Mouse (Mus musculus) megakaryocyte progenitor cell, adult 5-6 weeks (primary cell): ENCODE measurements around the gene Adcy1. TPM values are rescaled to one million over a fixed set of nuclear protein-coding genes. Genes with fewer than 3 reads are reported as not detected.
A peak's percentile ranks its signal among the peaks of the same experiment; 100 is the strongest.

Experiments used
- ATAC-seq: replicated peaks from 2 replicates; pipeline ENCODE4 v1.8.0; 2016; ENCODE audit warnings: mild to moderate bottlenecking, moderate TSS enrichment, inconsistent platforms; ENCODE audit not compliant: poor library complexity
- total RNA-seq, 2 experiments: library from RNA; stranded (forward) in 1 of 2; stranded (reverse) in 1 of 2; fragments of 157-497, 149-512 nt in 1 of 2; fragments of 200-1000 nt in 1 of 2; gene quantifications; 2 replicates each; pipeline versions ENCODE4 v1.2.3 to v1.2.4; 2015 to 2017

Adcy1 gene
- total RNA-seq, 2 experiments from 2014 or later: not detected

DNA sequence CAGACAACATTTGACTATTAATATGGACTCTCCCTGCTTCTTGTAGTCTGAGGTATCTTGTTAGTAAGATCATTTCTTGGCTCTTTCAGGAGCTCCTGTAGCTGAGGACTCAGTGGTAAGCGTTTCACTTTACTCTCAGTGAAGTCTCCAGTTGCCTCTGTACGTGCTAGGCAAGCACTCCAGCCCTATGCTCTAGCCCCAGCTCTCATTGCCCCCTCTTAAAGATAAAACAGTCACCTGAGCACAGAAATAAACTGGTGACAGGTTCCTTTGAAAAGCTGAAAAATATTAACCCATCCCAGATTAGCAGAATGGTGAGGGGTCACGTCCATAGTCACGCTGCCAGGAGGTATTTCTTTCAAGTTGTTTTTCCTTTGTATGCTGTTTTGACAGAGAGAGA is 115.4 kb downstream of the Adcy1 start:
- no peak for ATAC-seq

DNA sequence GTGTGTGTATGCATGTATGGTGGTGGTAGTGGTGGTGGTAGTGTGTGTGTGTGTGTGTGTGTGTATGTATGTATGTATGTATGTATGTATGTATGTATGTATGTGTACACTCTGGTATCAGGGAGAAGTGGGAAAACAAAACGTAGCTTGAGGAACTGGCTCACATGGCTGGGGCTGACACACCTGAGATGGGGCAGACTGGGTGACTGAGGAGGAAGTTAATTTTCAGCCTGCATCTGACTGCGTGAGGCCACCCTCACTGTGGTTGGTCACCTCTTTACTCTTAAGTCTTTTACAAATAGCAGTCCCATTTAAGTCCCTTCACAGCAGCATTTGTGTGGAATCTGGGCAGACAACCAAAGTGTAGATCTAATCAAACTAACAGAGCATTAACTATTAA is 116.0 kb downstream of the Adcy1 start:
- no peak for ATAC-seq

DNA sequence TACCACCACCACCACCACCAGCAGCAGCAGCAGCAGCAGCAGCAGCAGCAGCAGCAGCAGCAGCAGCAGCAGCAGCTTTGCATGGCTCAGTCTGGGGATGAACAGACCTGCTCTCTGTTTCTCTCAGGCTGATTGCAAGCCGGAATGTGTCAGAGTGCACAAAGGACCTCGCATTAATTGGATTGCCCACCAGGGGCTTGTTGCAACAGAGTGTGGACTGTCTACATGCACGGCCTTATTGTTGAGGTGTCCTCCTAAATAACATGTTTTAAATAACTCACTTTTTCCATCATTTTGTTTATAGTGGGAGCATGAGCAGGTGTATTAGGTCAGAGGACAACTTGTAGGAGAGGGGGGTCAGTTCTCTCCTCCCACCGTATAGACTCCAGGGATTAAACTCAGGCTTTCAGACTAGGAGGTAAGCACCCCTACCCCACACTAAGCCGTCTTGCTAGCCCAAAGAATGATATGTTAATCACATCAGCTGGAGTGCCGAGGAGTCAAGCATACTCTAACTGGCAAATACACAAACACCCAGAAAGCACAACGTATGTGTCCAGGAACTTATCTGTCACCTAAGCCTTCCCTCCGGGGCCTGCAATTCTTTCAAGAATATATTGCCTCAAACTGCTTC is 119.2 kb downstream of the Adcy1 start:
- ATAC-seq: no peak

DNA sequence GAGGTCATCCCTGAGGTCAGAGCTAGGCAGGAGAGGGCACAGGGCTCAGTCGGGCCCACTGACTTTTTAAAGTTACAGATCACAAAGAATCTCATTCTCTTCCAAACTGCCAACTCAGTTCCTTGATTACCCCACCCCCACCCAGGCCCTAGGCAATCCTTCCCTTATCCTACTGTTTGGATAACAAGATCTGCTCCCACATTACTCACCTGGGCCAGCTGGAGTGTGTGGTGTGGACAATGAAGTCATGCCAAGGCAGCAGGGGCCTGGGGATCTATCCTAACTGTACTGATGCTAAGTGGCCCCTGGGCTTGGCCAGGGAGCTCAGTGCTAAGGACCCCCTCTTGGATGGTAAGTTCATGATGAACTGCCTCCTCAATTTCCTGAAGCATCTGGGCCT is 121.1 kb downstream of the Adcy1 start:
- ATAC-seq: no peak

DNA sequence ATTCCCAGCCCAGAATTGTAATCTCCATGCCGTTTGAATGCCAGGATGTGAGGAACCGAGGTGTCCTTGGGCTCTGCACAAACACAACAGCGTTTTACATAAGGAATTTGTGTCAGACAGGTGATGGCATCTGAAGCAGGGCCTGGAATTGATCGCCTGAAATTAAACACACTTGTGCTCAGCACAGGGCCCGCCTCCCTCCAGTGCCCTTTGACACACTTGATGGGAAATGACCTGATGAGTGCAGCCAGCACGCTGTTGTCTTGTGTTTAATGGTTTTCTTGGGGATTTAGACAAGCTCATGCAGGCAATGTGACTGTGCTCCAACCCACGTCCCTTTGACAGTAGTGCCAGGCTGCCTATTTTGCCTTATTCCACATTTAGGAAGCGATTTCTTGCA is 124.2 kb downstream of the Adcy1 start:
- no peak for ATAC-seq

DNA sequence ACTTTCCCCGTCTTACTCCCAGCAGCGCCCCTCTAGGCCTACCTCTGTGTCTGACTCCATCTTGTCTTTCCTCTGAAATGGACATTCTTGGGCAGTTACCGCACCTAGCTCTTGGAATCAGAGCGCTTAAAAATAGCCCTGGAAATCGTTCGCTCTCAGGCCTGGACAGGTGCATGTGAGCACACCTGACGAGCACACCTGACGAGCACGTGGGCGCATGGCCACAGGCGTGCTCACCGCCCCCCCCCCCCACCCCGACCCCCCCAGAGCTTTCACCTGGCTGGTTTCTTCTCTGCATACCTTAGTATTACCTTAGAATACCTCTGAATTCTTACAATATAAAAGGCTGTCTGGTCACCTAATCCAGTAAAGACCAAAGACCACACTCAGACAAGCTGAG is 125.2 kb downstream of the Adcy1 start, which contains the start of gene Gm11985:
Gene Gm11985 (minus strand): TSS at position 101 of the 400 bp plus-strand sequence.
- no peak for ATAC-seq

DNA sequence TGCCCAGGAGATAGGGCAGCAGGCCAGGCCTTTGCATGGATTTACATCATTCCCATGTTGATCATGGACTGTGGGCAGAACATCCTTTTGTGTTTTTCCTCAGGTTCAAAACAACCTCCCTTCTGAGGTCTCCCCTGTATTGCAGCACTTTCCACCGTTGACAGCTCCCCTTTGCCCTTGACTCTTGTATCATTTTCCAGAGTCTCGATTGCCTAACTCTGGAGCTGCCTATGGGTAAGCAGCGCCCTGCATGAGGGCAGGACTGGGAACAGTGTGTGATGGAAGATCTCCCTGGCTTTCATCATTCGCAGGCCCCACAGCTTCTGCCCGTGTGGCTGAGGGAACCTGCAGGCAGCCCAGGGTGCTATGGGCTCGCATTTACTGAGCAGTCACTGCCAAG is 129.4 kb downstream of the Adcy1 start:
- no peak for ATAC-seq

DNA sequence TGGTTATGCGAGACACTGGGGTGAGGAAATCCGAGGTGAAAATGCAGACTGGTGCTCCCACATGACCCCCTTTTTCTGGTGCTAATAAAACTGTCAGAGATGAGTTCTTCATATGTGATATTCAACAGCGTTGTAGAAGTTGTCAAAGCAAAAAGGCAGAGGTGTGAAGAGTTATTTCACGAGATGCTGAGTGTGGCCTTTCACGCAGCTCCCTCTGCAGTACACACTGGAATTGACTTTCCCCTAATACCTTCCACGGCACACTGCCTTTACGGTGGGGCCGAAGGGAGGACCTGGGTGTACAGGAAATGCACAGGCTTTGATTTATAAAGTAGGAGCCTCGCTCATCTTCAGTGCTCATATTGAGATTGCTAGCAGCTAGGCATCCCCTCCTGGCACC is 129.8 kb downstream of the Adcy1 start:
- no peak for ATAC-seq

DNA sequence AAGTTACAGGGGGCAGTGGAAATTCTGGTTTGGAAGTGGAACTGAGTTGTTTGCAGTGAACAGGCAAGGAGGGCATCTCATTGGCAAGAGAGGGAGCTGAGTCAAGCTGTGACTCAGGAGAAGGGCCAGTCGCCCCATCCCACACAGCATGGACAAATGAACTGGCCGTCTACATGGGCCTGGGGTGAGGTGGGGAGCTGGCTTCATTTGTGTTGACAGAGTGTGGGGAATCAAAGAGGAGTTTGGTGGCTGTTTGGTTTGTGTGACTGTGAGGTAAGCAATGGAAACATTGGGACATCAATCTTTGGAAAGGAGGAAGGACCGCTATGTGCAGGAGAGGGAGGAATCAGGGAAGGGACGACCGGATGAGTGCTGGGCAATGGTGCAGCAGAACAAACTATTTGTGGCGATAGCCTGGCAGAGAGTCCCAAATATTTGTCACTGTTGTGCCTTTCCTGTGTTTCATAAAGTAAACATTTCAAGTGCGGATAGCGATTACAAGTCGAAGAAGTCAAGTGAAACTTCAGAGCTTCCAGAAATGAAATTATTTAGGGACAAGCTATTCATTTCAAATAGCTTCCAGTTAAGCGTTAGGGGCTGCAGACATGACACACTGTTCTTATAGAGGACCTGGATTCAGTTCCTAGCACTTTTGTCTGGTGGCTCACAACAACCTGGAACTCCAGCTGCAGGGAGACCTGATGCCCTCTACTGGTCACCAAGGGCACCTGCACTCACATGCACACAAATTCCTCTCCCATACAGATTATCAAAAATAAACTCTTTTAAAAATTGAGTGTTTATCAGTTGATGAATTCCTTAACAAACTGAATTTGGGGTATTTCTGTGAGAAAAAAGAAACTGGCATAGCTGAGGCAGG is 131.4 kb downstream of the Adcy1 start:
- no peak for ATAC-seq

DNA sequence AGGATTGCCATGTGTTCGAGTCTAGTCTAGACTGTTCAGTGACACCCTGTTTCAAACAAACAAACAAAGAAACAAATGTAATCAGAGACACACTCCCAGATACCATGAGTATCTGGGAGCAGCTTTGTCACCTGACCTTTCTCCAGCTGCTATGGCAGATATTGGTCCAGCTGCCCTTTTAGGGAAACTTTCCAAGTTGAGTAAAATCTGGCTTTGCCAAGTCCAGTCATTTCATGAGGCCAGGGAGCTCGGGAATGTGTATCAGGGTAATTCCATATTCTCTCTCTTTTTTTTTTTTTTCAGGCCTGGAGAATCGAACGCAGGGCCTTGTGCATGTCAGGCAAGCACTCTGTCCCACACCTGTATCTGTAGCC is 132.0 kb downstream of the Adcy1 start:
- ATAC-seq: no peak

DNA sequence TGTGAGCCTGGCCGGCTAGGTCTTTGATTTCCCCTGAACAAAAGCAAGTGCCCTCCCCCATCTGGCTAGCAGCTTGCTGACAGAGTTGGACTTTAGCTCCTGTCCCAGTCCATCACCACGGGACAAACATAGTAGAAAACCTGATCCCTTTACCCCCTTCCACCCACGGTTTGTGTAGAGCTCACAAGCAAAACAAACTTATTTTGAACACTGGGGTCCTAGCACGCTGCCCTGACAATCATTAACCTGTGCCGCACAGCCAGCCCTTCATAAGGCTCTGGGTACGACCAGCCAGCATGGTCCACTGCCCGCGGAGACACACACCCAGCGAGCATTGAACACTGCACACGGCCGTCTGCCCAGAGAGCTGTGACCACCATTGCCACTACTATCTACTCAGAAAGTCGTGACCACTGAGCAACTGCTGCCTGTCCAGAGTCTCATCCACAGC is 134.2 kb downstream of the Adcy1 start, which contains the start of gene Igfbp1:
Gene Igfbp1 (plus strand): TSS at position 292 of the 451 bp plus-strand sequence.
- no peak for ATAC-seq

DNA sequence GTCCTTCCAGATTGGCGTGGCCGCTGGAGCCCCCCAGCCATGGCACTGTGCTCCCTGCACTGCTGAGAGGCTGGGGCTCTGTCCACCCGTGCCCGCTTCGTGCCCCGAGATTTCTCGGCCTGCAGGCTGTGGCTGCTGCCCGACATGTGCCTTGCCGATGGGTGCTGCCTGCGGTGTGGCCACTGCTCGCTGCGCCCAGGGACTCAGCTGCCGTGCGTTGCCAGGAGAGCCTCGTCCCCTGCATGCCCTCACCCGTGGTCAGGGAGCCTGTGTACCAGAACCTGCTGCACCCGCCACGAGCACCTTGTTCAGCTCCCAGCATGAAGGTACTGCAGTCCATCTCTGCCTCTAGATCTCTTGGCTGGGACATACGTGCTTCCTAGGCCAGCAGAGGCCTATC is 134.7 kb downstream of the Adcy1 start:
- no peak for ATAC-seq

DNA sequence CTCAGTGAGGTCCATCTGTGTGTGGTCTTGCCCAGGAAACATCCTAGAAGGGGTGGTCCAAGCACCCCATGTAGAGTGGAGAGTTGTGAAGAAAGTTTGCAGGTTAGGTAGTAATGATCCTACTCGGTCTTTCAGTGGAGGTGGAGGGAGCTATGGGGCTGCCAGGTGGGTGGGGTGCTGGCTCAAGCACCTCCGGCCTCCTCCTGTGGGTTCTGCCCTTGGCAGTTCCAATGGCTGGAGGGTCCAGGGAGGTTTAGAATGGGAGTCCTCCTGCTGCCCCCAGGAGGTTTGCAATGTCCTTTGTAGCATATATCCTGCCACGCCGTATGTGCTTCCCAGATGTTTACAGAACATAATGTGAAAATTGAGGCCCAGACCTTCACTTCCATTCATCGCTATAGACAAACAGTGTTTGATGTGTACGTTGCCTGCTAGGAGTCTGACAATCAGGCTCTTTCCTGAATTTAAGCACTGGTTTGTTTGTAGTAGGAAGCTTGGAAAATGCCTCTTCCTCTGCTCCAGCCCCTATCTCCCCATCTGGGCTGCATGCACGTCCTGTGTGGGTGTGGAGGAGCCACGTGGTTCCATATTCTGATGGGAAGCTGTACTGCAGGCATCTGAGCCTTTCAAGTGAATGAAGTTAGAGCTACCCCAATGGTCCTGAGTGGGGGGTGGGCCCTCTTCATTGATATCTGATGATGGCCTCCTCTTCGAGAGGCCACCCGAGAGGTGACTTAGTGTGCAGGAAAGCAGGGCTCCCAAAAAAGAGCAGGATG is 135.4 kb downstream of the Adcy1 start:
- no peak for ATAC-seq

DNA sequence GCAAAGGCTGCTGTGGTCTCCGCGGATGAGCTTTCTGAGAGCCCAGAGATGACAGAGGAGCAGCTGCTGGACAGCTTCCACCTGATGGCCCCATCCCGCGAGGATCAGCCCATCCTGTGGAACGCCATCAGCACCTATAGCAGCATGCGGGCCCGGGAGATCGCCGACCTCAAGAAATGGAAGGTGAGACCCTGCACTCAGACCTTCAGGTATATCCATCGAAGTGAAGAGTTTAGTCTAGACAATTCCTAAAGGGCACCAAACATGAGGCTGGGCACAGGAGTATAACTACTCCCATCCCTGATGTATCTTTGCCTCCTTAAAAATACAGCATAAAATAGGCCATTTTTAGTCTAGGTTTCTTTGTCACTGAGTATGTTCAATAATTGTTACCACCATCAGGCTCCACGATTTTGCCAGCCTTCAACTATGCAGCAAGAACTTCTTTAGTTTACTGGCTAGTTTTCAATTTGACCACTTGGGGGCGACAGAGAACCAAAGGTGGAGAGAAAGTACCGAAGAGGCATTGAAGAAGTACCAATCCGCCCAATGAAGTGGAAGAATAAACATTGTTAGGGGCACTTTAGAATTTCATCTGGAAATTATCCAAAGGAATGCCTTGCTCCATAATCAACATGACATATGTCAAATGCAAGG is 136.6 kb downstream of the Adcy1 start:
- peak; percentile 55; the same call in 1 of the 2 replicates for ATAC-seq

DNA sequence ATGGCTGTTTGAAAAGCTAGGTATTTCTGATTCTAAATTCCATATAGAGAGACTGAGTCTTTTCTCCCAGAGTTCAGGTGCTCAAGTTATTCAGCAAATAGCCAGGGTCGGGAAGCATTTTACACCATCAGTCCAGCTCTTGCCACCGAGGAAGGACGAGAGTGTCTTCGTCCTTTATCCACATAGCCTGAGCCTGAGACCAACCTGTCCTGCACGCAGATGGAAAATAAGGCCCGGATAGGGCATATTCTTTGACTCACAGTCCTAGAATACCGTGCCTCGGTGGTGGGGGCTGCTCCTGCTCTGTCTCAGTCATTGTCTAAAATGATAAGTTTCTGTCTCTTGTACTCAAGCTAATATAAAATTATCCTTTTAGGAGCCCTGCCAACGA is 137.1 kb downstream of the Adcy1 start:
- no peak for ATAC-seq

DNA sequence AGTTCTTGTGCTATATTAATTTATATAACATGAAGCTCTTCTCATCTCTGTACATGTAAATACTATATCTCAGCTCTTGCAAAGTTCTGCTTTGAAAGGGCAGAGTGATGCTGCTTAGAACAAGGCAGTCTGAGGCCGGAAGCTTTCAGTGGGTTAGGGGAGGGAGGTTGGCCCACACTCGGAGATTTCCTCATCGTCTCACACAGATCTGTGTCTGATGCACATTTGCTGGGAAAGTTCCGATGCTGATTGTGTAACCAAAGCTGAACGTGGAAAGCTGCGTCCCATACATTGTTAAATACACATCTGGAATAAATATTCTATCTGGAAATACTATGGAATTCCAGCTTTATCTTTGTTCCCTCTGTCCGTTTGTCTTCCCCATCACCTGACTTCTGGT is 138.9 kb downstream of the Adcy1 start:
- no peak for ATAC-seq

DNA sequence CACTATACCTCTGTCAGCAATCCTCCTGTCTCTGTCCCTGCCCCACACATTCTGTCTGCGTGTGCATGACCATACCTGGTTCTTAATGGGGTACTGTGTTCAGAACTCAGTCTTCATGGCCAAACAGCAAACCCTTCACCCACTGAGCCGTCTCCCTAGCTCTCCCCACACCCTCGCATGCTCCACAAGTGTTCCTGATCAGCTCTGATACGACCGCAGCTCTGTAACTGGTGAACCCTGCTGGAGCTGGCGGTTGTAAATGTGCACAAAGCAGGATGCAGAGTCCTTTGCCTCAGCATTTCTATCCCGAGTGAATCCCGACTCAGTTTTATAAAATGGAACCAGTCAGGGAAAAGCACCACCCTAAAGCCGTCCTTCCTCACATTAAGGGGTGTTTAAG is 140.6 kb downstream of the Adcy1 start:
- no peak for ATAC-seq

DNA sequence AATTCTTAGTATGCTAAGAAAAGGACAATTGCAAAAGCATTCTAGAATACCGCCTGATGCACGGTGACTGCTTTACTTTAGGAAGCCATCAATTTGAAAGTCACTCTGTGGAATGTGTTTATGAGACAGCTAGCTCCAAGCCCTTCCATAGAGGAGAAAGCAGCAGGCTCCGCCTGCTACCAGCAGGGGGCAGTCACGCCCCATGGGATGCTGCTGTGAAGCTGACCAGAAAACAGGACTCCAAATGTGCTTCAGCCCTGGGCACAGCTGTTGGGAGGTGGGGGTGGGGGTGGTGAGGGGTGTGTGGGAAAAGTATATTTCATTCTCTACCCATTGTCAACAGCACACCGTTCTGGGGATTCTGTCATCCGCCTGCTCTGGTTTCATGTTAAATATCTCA is 147.1 kb downstream of the Adcy1 start:
- peak; percentile 77 for ATAC-seq

DNA sequence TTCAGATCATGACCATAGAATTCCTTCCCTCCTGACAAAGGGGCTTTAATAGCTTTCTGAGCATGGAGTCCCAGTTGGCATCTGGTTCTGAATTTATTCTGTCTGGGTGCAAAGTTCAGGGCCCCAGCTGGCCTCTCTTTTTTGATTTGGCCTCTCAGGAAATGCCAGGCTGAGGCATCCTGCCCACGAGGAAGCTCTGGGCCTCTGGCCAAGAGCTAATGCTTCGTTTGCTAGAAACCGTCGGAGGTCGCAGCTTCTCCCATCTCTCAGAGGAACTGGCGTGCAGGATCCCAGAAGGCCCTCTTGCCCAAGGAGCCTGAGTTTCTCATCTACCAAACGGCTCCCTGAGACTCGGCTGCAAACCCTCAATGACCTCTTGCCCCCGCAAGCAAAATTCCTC is 147.9 kb downstream of the Adcy1 start:
- no peak for ATAC-seq

DNA sequence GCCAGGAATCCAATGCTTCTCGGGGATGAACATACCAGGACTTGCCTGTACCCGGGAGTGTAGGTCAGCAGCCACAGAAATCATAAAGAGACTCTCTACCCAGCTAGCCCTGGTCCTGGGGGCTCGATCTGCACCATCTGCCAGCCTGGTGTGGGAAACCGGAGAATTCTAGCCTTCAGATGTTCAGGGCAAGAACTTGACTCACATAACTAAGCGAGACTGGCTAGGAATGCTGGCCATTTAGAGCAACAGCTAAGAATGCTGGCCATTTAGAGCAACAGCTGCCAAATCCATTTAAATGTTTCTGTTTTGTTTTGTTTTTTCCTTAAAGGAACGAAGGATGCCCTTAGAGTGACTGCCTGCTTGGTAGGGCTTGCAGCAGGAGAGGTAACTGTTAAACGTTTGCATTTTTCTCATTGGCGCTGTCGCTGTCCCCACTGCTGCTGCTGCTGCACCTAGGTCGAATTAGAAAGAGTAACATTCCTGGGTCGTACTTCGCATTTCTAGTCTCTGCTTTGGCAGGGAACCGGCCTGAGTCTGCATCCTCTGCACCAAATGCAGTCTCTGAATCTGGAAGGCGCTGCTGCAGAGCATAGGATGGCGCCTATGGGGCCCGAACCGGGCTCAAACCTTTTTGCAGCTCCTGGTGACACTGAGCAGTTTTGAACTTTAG is 149.0 kb downstream of the Adcy1 start:
- ATAC-seq: no peak

DNA sequence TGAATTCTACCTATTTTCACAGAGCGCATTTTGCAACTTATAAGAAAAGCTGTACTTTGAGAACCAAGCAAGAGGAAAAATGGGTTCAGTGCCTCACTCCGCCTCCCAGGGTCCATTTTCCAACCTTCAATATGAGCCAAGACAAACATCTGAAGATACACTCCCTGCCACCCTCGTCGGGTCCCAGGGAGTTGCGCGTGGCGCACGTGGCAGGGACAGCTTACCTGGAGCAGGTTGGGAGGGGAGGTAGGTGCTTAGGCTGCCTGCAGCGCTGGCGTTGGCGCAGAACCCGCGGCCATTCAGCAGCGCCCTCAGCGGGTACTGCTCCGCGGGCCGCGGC is 149.8 kb downstream of the Adcy1 start:
- ATAC-seq: no peak
